Mouse (Mus musculus): ENCODE data around the gene Nckap5l.
A peak's percentile ranks its signal among the peaks of the same experiment; 100 is the strongest.

Gene Nckap5l

GRCm38 (mm10) chr15:99457606-99458401 is at the start of gene Nckap5l:
Gene Nckap5l (minus strand): TSS chr15:99457748.
- DNase-seq = peak; percentile 96 to 97

- no peak for DNase-seq
Observed at GRCm38 (mm10) chr15:99505324-99506095, 48.0 kb upstream of the Nckap5l start.

GRCm38 (mm10) chr15:99503256-99503655 is 45.7 kb upstream of the Nckap5l start:
- no peak for DNase-seq

- DNase-seq = peak in 1 of 2 experiments; percentile 40
Observed at GRCm38 (mm10) chr15:99502311-99502831, 44.8 kb upstream of the Nckap5l start.

GRCm38 (mm10) chr15:99501292-99502260 is 44.0 kb upstream of the Nckap5l start:
- peak in 1 of 2 experiments; percentile 43 for DNase-seq

- no peak for DNase-seq
Observed at GRCm38 (mm10) chr15:99500320-99500719, 42.8 kb upstream of the Nckap5l start.

- peak; percentile 43 to 61 for DNase-seq
Observed at GRCm38 (mm10) chr15:99499726-99500125, 42.2 kb upstream of the Nckap5l start.

- peak in 1 of 2 experiments; percentile 37 for DNase-seq
Observed at GRCm38 (mm10) chr15:99498781-99499180, 41.2 kb upstream of the Nckap5l start.

GRCm38 (mm10) chr15:99498356-99498755 is 40.8 kb upstream of the Nckap5l start:
- no peak for DNase-seq

- peak; percentile 88 to 90 for DNase-seq
Observed at GRCm38 (mm10) chr15:99497527-99498242, 40.1 kb upstream of the Nckap5l start.

GRCm38 (mm10) chr15:99497061-99497460 is 39.5 kb upstream of the Nckap5l start:
- DNase-seq = peak; percentile 82 to 86

- DNase-seq = no peak
Observed at GRCm38 (mm10) chr15:99484745-99485144, 27.2 kb upstream of the Nckap5l start.

GRCm38 (mm10) chr15:99475814-99476213 is 18.3 kb upstream of the Nckap5l start:
- no peak for DNase-seq

GRCm38 (mm10) chr15:99474576-99474926 is 17.0 kb upstream of the Nckap5l start, which contains the start of gene Bcdin3d:
Gene Bcdin3d (minus strand): TSS chr15:99474730.
- DNase-seq = peak; percentile 95 to 96

- DNase-seq = peak; percentile 76 to 77
Observed at GRCm38 (mm10) chr15:99473801-99474575, 16.4 kb upstream of the Nckap5l start.

GRCm38 (mm10) chr15:99472972-99473371 is 15.4 kb upstream of the Nckap5l start:
- no peak for DNase-seq

- no peak for DNase-seq
Observed at GRCm38 (mm10) chr15:99471677-99472063, 14.1 kb upstream of the Nckap5l start.

- peak; percentile 81 to 86 for DNase-seq
Observed at GRCm38 (mm10) chr15:99470971-99471676, 13.6 kb upstream of the Nckap5l start.

- peak; percentile 82 to 83 for DNase-seq
Observed at GRCm38 (mm10) chr15:99470224-99470761, 12.7 kb upstream of the Nckap5l start.

- DNase-seq = peak; percentile 42 to 54
Observed at GRCm38 (mm10) chr15:99469736-99470135, 12.2 kb upstream of the Nckap5l start.

All from cerebellum, postnatal 10 days (tissue).